Mouse (Mus musculus): ENCODE measurements around the gene Cdh13.

The Cdh13 gene

GRCm38 (mm10) chr8:118444651-118445207 lies 161.2 kb downstream of the Cdh13 start:
- no peak for DNase-seq (ENCODE audit: low read depth in 2 of 2, low spot score in 2 of 2)

GRCm38 (mm10) chr8:118446516-118446915 lies 163.0 kb downstream of the Cdh13 start:
- no peak for DNase-seq (ENCODE audit: low read depth in 2 of 2, low spot score in 2 of 2)

GRCm38 (mm10) chr8:118448011-118448410 lies 164.5 kb downstream of the Cdh13 start:
- no peak for DNase-seq (ENCODE audit: low read depth in 2 of 2, low spot score in 2 of 2)

GRCm38 (mm10) chr8:118452445-118453103 lies 169.0 kb downstream of the Cdh13 start:
- no peak for DNase-seq (ENCODE audit: low read depth in 2 of 2, low spot score in 2 of 2)

- no peak for DNase-seq (ENCODE audit: low read depth in 2 of 2, low spot score in 2 of 2)
These were observed 171.7 kb downstream of the Cdh13 start for GRCm38 (mm10) chr8:118455245-118455644.

- DNase-seq (ENCODE audit: low read depth in 2 of 2, low spot score in 2 of 2): no peak
These were observed 181.9 kb downstream of the Cdh13 start for GRCm38 (mm10) chr8:118465330-118465948.

- no peak for DNase-seq (ENCODE audit: low read depth in 2 of 2, low spot score in 2 of 2)
These were observed 194.1 kb downstream of the Cdh13 start for GRCm38 (mm10) chr8:118477587-118477986.

GRCm38 (mm10) chr8:118488735-118489134 lies 205.2 kb downstream of the Cdh13 start:
- DNase-seq (ENCODE audit: low read depth in 2 of 2, low spot score in 2 of 2): no peak

GRCm38 (mm10) chr8:118502509-118502908 lies 219.0 kb downstream of the Cdh13 start:
- no peak for DNase-seq (ENCODE audit: low read depth in 2 of 2, low spot score in 2 of 2)

GRCm38 (mm10) chr8:118509426-118509825 lies 225.9 kb downstream of the Cdh13 start:
- DNase-seq (ENCODE audit: low read depth in 2 of 2, low spot score in 2 of 2): no peak

GRCm38 (mm10) chr8:118513259-118513658 lies 229.7 kb downstream of the Cdh13 start:
- DNase-seq (ENCODE audit: low read depth in 2 of 2, low spot score in 2 of 2): no peak

- no peak for DNase-seq (ENCODE audit: low read depth in 2 of 2, low spot score in 2 of 2)
These were observed 232.1 kb downstream of the Cdh13 start for GRCm38 (mm10) chr8:118515616-118516015.

- DNase-seq (ENCODE audit: low read depth in 2 of 2, low spot score in 2 of 2): no peak
These were observed 233.5 kb downstream of the Cdh13 start for GRCm38 (mm10) chr8:118517071-118517470.

- no peak for DNase-seq (ENCODE audit: low read depth in 2 of 2, low spot score in 2 of 2)
These were observed 234.7 kb downstream of the Cdh13 start for GRCm38 (mm10) chr8:118518030-118518741.

- DNase-seq (ENCODE audit: low read depth in 2 of 2, low spot score in 2 of 2): no peak
These were observed 235.2 kb downstream of the Cdh13 start for GRCm38 (mm10) chr8:118518742-118519102.

GRCm38 (mm10) chr8:118523922-118524321 lies 240.4 kb downstream of the Cdh13 start:
- DNase-seq (ENCODE audit: low read depth in 2 of 2, low spot score in 2 of 2): no peak

- DNase-seq (ENCODE audit: low read depth in 2 of 2, low spot score in 2 of 2): no peak
These were observed 255.5 kb downstream of the Cdh13 start for GRCm38 (mm10) chr8:118538816-118539558.

GRCm38 (mm10) chr8:118539559-118539819 lies 256.0 kb downstream of the Cdh13 start:
- no peak for DNase-seq (ENCODE audit: low read depth in 2 of 2, low spot score in 2 of 2)

- no peak for DNase-seq (ENCODE audit: low read depth in 2 of 2, low spot score in 2 of 2)
These were observed 256.4 kb downstream of the Cdh13 start for GRCm38 (mm10) chr8:118539941-118540340.

GRCm38 (mm10) chr8:118552397-118552796 lies 268.9 kb downstream of the Cdh13 start:
- no peak for DNase-seq (ENCODE audit: low read depth in 2 of 2, low spot score in 2 of 2)

- no peak for DNase-seq (ENCODE audit: low read depth in 2 of 2, low spot score in 2 of 2)
These were observed 269.3 kb downstream of the Cdh13 start for GRCm38 (mm10) chr8:118552842-118553241.

- DNase-seq (ENCODE audit: low read depth in 2 of 2, low spot score in 2 of 2): no peak
These were observed 280.5 kb downstream of the Cdh13 start for GRCm38 (mm10) chr8:118564024-118564423.

Measured in CD8-positive naive resting alpha-beta T cell, adult 2 months (primary cell).